In the genomic region with DNA sequence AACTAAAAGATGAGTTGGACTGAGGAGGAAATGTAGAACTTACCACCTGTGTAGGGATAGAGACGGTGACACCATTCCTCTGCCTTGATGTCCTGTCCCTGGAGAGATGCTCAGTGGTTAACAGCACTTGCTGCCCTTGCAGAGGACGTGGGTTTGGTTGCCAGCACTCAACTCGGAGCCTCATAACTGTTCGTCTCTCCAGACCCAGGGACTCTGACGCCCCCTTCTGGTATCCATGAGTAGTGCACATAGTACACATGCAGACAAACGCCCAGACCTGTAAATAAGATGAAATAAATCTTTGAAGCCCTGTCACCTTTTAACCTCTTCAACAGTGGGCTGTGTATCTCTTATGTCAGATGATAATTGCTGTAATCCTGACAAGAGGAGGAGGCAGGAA, we compare ENCODE assay signal across 1 mouse cellular context.
TF ChIP-seq lines count a peak whose summit lies in the region.

No protein-coding gene starts in this region.

TF ChIP-seq in MEL, 35 proteins besides CTCF, POLR2A, EP300 and RAD21:
- TF ChIP-seq GATA1 (IDR thresholded peaks at IDR 0.05; ENCODE audit: low read depth, low read length) (no peak), SMC3 (IDR thresholded peaks at IDR 0.05; ENCODE audit: low read depth, low read length) (peak; percentile 35; the same call in 1 of the 2 replicates), RCOR1 (IDR thresholded peaks at IDR 0.05; ENCODE audit: low read depth, low read length) (no peak), MEF2A (IDR thresholded peaks at IDR 0.05; ENCODE audit: extremely low read depth, insufficient replicate concordance, low read depth, low read length, poor library complexity, severe bottlenecking) (no peak), ETS1 (IDR thresholded peaks at IDR 0.05; ENCODE audit: low read depth, low read length) (no peak)
